Mouse (Mus musculus) liver, embryonic 11.5 days (tissue): ENCODE measurements around the gene Brdt. TPM values are rescaled to one million over a fixed set of nuclear protein-coding genes. Genes with fewer than 3 reads are reported as not detected.

Source experiments
- ATAC-seq: fragments of 200-750 bp; cut with Nextera tagmentation; replicated peaks from 2 replicates; pipeline ENCODE4 v1.8.0; 2017; ENCODE audit warnings: moderate number of reproducible peaks, mild to moderate bottlenecking, moderate TSS enrichment, moderate library complexity; ENCODE audit not compliant: low FRiP score
- DNase-seq: peaks from one replicate; pipeline ENCODE4 v3.0.0-alpha.2; 2017; ENCODE audit warnings: low spot score
- H3K27ac ChIP-seq: fragments of 300-500 bp; sonication (generic); 2 replicates; pipeline ENCODE4 v1.5.1; 2014; ENCODE audit warnings: mild to moderate bottlenecking, low read depth, low read length, control low read depth
- H3K27me3 ChIP-seq: fragments of 300-500 bp; sonication (generic); replicated peaks from 2 replicates; pipeline ENCODE4 v1.6.1; 2014; ENCODE audit warnings: low read length, mixed read lengths; ENCODE audit not compliant: control insufficient read depth, insufficient read depth
- H3K36me3 ChIP-seq: fragments of 300-500 bp; sonication (generic); 2 replicates; pipeline ENCODE4 v1.6.1; 2014; ENCODE audit warnings: mild to moderate bottlenecking, low read length, moderate library complexity, mixed read lengths; ENCODE audit not compliant: control insufficient read depth, insufficient read depth
- H3K4me1 ChIP-seq: fragments of 300-500 bp; sonication (generic); replicated peaks from 2 replicates; pipeline ENCODE4 v1.6.1; 2014; ENCODE audit warnings: low read length, mixed read lengths; ENCODE audit not compliant: control insufficient read depth, insufficient read depth
- H3K4me2 ChIP-seq: fragments of 300-500 bp; sonication (generic); 2 replicates; pipeline ENCODE4 v1.6.1; 2014; ENCODE audit warnings: mild to moderate bottlenecking, control low read depth, moderate library complexity
- H3K4me3 ChIP-seq: fragments of 300-500 bp; sonication (generic); 2 replicates; pipeline ENCODE4 v1.5.1; 2014; ENCODE audit warnings: low read depth, low read length, control low read depth
- H3K9ac ChIP-seq: fragments of 300-500 bp; sonication (generic); 2 replicates; pipeline ENCODE4 v1.6.1; 2014; ENCODE audit warnings: low read depth, low read length, control low read depth
- H3K9me3 ChIP-seq: fragments of 300-500 bp; sonication (generic); 2 replicates; pipeline ENCODE4 v1.6.1; 2016; ENCODE audit warnings: low read length, inconsistent platforms, mixed read lengths; ENCODE audit not compliant: control insufficient read depth
- WGBS: fragments of 180-500 bp; shearing (Covaris S2); extraction: QIAGEN DNeasy Blood & Tissue Kit; methylation state at CpG from one replicate; pipeline ENCODE4 v1.1.7; 2014; 5-methylcytosine and 5-hydroxymethylcytosine counted together
- polyA plus RNA-seq: library from polyadenylated mRNA; unstranded; fragments of >200 nt; fragmentation: Nextera tagmentation; extraction: Ambion mirVana; gene quantifications from 2 replicates; pipeline ENCODE4 v1.2.1, GENCODE M21; 2014

Brdt gene
- polyA plus RNA-seq, 1 experiment from 2014 or later = 0.84 TPM

GRCm38 (mm10) chr5:107304117-107304825, 26.7 kb upstream of the Brdt start:
- WGBS = 59% methylated on average over 13 of the region's 13 CpGs
- ATAC-seq = no peak

GRCm38 (mm10) chr5:107307432-107307831, 23.5 kb upstream of the Brdt start:
- Histone ChIP-seq H3K9me3 (no peaks in the 10 kb centered on the region), H3K27me3 (no peaks in the 10 kb centered on the region), H3K4me1 (peaks cover 6% of the 10 kb centered on the region; the same call in 1 of the 2 replicates), H3K4me3 (no peak overlapping the region), H3K36me3 (no peaks in the 10 kb centered on the region), H3K27ac (no peak overlapping the region), H3K4me2 (no peak overlapping the region), H3K9ac (no peak overlapping the region)
- WGBS = 47% methylated on average over 4 of the region's 4 CpGs
- ATAC-seq (no peak), DNase-seq (no peak)

More at GRCm38 (mm10) chr5:107304117-107304825, 26.7 kb upstream of the Brdt start:
- Histone ChIP-seq H3K4me2 (no peak overlapping the region), H3K9ac (no peak overlapping the region), H3K9me3 (no peaks in the 10 kb centered on the region), H3K36me3 (no peaks in the 10 kb centered on the region), H3K4me3 (no peak overlapping the region), H3K27me3 (no peaks in the 10 kb centered on the region), H3K4me1 (peaks cover 6% of the 10 kb centered on the region; the same call in 1 of the 2 replicates), H3K27ac (no peak overlapping the region)
- no peak for DNase-seq

GRCm38 (mm10) chr5:107317141-107317540, 13.8 kb upstream of the Brdt start:
- no peaks in the 10 kb centered on the region for H3K9me3 ChIP-seq
- no peak overlapping the region for H3K9ac ChIP-seq
- 91% methylated on average over 7 of the region's 7 CpGs for WGBS
- no peak for DNase-seq
- H3K27ac ChIP-seq = no peak overlapping the region
- H3K36me3 ChIP-seq = no peaks in the 10 kb centered on the region
- H3K4me1 ChIP-seq = no peaks in the 10 kb centered on the region; the same call in 1 of the 2 replicates
- no peak overlapping the region for H3K4me2 ChIP-seq
- ATAC-seq = no peak
- H3K27me3 ChIP-seq = no peaks in the 10 kb centered on the region
- H3K4me3 ChIP-seq = no peak overlapping the region

GRCm38 (mm10) chr5:107320703-107321102, 10.3 kb upstream of the Brdt start:
- DNase-seq (no peak), ATAC-seq (no peak)
- Histone ChIP-seq H3K27me3 (no peaks in the 10 kb centered on the region), H3K9me3 (no peaks in the 10 kb centered on the region), H3K4me2 (no peak overlapping the region), H3K27ac (no peak overlapping the region), H3K4me3 (no peak overlapping the region), H3K9ac (no peak overlapping the region), H3K36me3 (no peaks in the 10 kb centered on the region), H3K4me1 (no peaks in the 10 kb centered on the region; the same call in 1 of the 2 replicates)
- 7% methylated on average over 1 of the region's 1 CpGs for WGBS

- no peak overlapping the region for H3K27ac ChIP-seq
- DNase-seq (no peak), ATAC-seq (no peak)
- no peak overlapping the region for H3K9ac ChIP-seq
- H3K4me3 ChIP-seq = no peak overlapping the region
- H3K4me1 ChIP-seq = no peaks in the 10 kb centered on the region
- 80% methylated on average over 3 of the region's 3 CpGs for WGBS
- H3K4me2 ChIP-seq = no peak overlapping the region
- no peaks in the 10 kb centered on the region for H3K9me3 ChIP-seq
- no peaks in the 10 kb centered on the region for H3K27me3 ChIP-seq
- H3K36me3 ChIP-seq = no peaks in the 10 kb centered on the region
Observed at GRCm38 (mm10) chr5:107340404-107340803, 9.4 kb downstream of the Brdt start.

- Histone ChIP-seq H3K36me3 (no peaks in the 10 kb centered on the region), H3K4me1 (no peaks in the 10 kb centered on the region), H3K9ac (no peak overlapping the region), H3K9me3 (no peaks in the 10 kb centered on the region), H3K4me2 (no peak overlapping the region), H3K27ac (no peak overlapping the region), H3K4me3 (no peak overlapping the region), H3K27me3 (no peaks in the 10 kb centered on the region)
- no peak for ATAC-seq
- WGBS = 90% methylated on average over 6 of the region's 6 CpGs
- DNase-seq = no peak
Observed at GRCm38 (mm10) chr5:107342891-107343290, 11.9 kb downstream of the Brdt start.

- Histone ChIP-seq H3K9me3 (no peaks in the 10 kb centered on the region), H3K4me1 (no peaks in the 10 kb centered on the region), H3K4me2 (no peak overlapping the region), H3K9ac (no peak overlapping the region), H3K27ac (no peak overlapping the region), H3K27me3 (no peaks in the 10 kb centered on the region), H3K4me3 (no peak overlapping the region), H3K36me3 (no peaks in the 10 kb centered on the region)
- 49% methylated on average over 1 of the region's 1 CpGs for WGBS
- DNase-seq (no peak), ATAC-seq (no peak)
Observed at GRCm38 (mm10) chr5:107346214-107346613, 15.3 kb downstream of the Brdt start.

GRCm38 (mm10) chr5:107352566-107352965, 21.6 kb downstream of the Brdt start:
- WGBS = 83% methylated on average over 1 of the region's 1 CpGs
- no peaks in the 10 kb centered on the region for H3K4me1 ChIP-seq
- H3K27me3 ChIP-seq = no peaks in the 10 kb centered on the region
- DNase-seq (no peak), ATAC-seq (no peak)
- H3K9ac ChIP-seq = no peak overlapping the region
- H3K4me2 ChIP-seq = no peak overlapping the region
- H3K4me3 ChIP-seq = no peak overlapping the region
- H3K9me3 ChIP-seq = no peaks in the 10 kb centered on the region
- H3K36me3 ChIP-seq = no peaks in the 10 kb centered on the region
- no peak overlapping the region for H3K27ac ChIP-seq

GRCm38 (mm10) chr5:107353981-107354380, 23.0 kb downstream of the Brdt start:
- WGBS = 58% methylated on average over 3 of the region's 3 CpGs
- Histone ChIP-seq H3K4me2 (no peak overlapping the region), H3K4me3 (no peak overlapping the region), H3K36me3 (no peaks in the 10 kb centered on the region), H3K27ac (no peak overlapping the region), H3K4me1 (no peaks in the 10 kb centered on the region), H3K9me3 (no peaks in the 10 kb centered on the region), H3K9ac (no peak overlapping the region), H3K27me3 (no peaks in the 10 kb centered on the region)
- ATAC-seq = no peak
- DNase-seq = no peak
